Mouse (Mus musculus): Measurements from ENCODE around the gene Morn1.

Morn1 gene

GRCm38 (mm10) chr4:155086108-155087024 is at the start of gene Morn1, which contains the start of gene Rer1:
Gene Morn1 (plus strand): TSS chr4:155086577.
Gene Rer1 (minus strand): TSS chr4:155086382.
- in situ Hi-C loops (cut with MseI, MboI): no loop called here

DNA sequence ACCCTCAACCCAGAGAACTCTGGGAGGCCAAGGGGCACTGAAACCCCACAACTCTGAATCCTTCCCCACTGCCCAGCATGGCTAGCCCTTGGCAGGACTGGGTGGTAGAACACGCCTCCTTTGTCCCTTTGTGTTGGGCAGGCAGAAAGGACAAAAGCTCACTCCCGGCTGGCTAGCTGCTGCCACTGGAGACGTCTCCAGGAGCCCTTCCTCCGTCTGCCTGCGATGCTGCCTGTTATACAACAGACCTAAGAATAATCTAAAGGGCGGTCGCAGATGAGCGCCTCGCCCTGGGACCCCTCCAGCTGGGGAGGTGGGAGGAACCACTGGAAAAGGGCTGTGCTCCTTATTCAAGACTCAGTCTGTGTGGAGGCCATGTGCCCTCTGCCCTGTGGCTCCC is 46.2 kb upstream of the Morn1 start:
- in situ Hi-C loops (cut with MseI, MboI): no loop called here

DNA sequence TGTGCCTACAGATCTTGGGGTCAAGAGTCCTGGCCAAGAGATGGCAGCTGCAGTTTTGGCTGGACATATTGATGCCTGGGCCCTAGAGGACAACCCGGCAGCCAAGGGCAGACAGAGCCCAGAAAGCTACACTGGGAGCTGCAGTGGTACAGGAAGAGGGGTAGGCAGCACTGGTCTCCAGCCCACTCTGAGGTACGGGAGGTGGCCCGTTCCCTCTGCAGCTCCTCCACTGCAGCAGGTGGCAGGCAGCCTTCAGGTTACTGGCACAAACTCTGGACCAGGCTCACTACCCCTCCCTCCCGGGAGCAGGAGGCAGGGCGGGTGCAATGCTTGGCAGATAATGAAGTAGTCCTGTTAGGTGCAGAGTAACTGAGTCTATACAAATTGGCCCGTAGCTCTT is 45.7 kb upstream of the Morn1 start:
- in situ Hi-C loops (cut with MseI, MboI): no loop called here

- in situ Hi-C loops (cut with MseI, MboI): no loop called here
These were observed 43.6 kb upstream of the Morn1 start for GRCm38 (mm10) chr4:155042606-155043288.

DNA sequence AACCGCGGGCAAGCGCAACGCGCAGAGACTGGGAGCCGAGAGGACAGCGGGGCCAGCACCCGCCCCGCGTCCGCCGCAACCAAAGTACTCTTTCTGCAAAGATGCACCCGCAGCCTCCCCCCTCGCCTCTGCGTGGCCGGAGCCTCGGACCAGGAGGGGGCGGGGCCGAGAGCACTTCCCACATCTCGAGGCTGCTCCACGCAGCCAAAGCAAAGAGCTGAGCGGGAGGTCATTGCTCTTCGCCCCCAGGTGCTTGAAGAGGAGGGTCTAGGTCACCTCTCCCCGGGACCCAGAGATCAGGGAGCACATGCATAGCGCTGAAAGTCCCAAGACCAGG is 43.1 kb upstream of the Morn1 start:
- in situ Hi-C loops (cut with MseI, MboI): no loop called here

- in situ Hi-C loops (cut with MseI, MboI): no loop called here
These were observed 39.7 kb upstream of the Morn1 start for GRCm38 (mm10) chr4:155046636-155047035.

GRCm38 (mm10) chr4:155050116-155050515 is 36.3 kb upstream of the Morn1 start:
- in situ Hi-C loops (cut with MseI, MboI): no loop called here

- in situ Hi-C loops (cut with MseI, MboI): no loop called here
These were observed 29.7 kb upstream of the Morn1 start, which contains the start of gene Plch2 for GRCm38 (mm10) chr4:155056724-155057123. Gene Plch2 (minus strand): TSS chr4:155056784.

GRCm38 (mm10) chr4:155058325-155058724 is 28.1 kb upstream of the Morn1 start:
- in situ Hi-C loops (cut with MseI, MboI): no loop called here

DNA sequence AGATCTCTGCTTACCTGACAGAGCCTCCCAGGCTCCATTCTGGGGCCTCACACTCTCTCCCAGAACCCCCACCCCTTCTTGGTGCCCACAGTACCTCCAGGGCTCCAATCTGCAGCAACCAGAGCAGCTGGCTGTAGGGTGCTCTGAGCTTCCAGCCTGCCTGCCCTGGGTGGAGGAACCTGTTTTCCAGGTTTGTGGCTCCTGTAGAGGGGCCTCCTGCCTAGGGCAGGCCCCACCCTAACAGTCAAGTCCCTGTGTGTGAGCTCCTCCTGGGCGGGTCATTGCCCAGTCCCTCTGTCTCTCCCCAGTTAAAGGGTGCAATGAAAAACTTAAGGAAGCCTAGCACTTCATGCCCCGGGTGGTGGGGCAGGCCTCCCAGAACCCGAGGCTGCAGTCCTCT is 22.5 kb upstream of the Morn1 start:
- in situ Hi-C loops (cut with MseI, MboI): loop anchor here (5.0 kb wide), 2 partner anchors 87 to 187 kb away; no protein-coding TSS in a partner anchor

GRCm38 (mm10) chr4:155064474-155064873 is 21.9 kb upstream of the Morn1 start:
- in situ Hi-C loops (cut with MseI, MboI): loop anchor here (5.0 kb wide), 2 partner anchors 87 to 187 kb away; no protein-coding TSS in a partner anchor

DNA sequence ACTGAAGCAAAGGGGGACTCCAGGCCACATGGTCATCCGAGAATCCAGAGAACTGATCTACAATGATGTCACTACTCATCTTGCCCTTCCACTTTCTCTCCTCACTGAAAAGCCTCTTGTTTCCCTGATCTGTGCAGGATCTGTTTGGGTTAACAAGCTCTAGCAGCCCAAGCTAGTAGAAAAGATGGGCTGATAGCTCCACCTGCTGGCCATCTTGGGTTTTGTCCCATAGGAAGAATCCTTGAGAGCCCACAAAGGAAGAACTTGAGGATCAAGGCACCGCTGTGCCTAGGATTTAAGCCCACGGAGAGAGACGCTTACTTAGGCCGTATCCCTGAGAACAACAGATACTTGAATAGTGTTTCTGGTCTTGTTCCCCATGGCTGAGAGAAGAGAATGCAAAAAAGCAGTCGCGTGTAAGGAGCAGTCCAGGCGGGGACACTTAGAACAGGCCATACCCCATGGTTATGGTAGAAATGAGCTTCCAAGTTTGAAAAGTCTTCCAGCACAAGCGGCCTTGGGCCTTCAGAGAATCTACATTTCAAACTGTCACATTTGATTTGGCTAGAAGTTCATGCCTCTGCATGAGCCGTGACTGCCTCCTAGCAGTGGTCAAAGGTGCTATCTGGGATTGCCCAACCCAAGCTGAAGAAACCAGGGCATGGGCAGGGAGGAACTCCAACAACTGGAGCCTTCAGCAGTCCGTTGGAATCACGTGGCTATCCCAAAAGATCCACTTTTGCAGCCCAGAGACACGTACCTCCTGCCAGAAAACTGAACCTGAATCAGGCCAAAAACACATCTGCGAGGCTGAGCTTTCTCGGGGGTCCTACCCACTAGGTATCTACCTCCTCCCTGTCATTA is 20.2 kb upstream of the Morn1 start:
- in situ Hi-C loops (cut with MseI, MboI): loop anchor here in 1 of 2 experiments (5.0 kb wide), 1 partner anchor 99 kb away; no protein-coding TSS in a partner anchor

- in situ Hi-C loops (cut with MseI, MboI): loop anchor here in 1 of 2 experiments (5.0 kb wide), 1 partner anchor 100 kb away; no protein-coding TSS in a partner anchor
These were observed 19.4 kb upstream of the Morn1 start, which contains the start of gene Pex10 for GRCm38 (mm10) chr4:155066834-155067522. Gene Pex10 (plus strand): TSS chr4:155067016.

DNA sequence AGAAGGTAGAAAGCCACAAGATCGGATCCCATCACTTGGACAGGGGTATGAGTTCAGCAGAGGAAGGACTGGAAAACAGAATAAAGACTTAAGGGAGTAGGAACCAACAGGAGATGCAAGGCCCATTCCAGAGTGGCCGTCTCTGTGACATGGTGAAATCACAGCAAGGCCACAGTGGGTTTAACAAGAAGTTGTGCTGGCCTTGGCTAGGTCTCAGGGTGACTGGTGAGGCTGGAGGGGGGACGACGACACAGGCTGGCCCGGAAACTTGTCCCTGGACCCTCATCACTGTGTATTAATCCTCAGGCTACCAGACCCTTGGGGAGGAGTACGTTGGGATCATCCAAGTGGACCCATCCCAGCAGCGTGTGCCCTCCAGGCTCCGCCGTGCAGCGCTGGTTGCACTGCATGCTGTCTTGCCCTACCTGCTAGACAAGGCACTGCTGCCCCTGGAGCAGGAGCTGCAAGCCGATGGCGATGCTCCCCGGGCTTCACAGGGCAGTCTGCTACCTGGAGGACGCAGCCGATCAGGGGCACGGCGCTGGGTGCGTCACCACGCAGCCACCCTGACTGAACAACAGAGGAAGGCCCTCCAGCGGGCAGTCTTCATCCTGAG is 17.9 kb upstream of the Morn1 start:
- in situ Hi-C loops (cut with MseI, MboI): loop anchor here in 1 of 2 experiments (5.0 kb wide), 1 partner anchor 101 kb away; no protein-coding TSS in a partner anchor

DNA sequence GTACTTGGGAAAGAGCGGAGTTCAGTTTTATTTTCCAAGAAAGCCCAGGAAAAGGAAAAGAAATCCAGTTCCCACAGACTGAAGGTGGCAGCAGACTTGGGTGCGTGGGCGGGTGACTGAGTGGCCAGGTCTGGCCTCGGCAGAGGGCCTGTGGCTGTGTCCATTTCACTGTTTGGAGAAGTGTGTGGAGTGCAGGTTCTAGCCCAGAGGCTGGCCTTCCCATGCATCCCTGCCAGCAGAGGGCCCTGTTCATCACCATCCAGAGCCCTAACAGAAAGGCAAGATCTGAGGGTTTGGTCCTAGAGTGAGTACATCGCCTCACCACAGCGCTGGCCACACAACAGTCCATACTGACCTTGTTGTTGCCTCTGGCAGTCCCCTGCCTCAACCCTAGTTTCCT is 17.2 kb upstream of the Morn1 start:
- in situ Hi-C loops (cut with MseI, MboI): loop anchor here in 1 of 2 experiments (5.0 kb wide), 1 partner anchor 102 kb away; no protein-coding TSS in a partner anchor

DNA sequence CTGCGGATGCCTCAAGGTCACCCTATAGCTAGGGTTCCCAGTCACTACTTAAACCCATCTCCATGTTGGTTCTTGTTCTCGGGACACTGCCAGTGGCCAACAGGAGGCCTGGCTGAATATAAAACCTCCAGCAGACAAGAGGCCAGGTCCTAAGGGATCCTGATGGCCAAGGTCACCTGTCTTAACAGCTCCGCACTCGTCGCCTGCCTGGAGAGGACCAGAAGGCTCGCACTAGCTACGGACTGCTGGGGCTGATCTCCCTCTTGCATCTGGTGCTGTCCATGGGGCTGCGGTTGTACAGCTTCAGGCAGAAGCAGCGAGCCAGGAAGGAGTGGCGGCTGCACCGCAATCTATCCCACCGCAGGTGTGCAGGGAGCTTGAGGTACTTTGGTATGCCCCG is 16.2 kb upstream of the Morn1 start:
- in situ Hi-C loops (cut with MseI, MboI): no loop called here

DNA sequence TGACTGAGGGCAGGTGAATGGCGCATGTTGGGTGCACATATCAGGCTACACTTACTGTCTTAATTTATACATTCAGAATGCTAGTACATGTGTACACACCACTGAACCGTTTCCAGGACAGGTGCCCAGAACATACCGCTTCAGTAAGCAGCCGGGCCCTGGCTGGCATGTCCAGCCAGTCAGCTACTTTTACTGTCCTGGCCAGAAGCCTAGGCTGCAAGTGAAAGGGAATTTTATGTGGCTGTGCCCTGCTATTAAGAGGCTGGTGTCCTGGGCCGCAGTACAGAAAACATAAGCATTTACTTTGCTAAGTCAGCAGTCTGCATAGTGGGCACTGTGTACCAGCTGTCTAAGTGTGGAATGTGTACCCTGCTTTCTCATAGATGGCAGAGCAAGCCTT is 15.5 kb upstream of the Morn1 start:
- in situ Hi-C loops (cut with MseI, MboI): no loop called here

DNA sequence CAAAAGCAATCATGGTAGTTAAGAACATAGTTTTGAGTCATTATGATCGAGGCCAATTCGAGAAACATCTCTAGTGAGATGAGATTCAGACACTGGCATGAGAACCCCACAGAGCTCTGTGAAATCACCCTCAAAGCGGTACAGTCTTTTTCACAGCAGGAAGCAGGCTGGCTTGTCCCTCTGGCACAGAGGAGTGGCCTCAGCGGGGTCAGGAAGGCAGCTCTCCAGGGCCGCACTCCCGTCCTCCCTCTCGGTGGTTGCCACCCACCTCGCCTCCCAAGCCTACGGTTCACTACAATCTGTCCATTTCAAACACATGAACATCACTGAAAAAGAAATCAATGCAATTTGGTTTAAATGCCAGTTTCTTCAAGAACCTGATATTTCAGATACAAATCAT is 12.0 kb upstream of the Morn1 start:
- in situ Hi-C loops (cut with MseI, MboI): no loop called here

DNA sequence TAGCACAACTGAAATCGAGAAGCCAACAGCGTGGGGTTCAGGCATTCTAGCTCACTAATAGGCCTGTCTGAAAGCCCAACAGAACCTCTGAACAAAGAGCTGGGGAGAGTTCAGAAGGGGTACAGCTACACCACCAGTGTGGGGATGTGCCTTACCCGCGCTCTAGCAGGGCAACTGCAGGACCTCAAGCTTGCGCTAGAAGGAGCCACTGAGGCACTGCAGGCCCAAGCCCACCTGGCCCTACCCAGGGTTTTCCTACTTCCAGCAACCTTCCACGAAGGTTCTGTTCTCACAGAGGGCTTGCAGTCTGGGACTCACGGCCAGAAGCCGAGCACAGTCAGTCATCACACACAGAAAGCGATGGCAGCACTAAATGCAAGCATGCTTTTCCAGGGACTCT is 11.2 kb upstream of the Morn1 start:
- in situ Hi-C loops (cut with MseI, MboI): no loop called here

DNA sequence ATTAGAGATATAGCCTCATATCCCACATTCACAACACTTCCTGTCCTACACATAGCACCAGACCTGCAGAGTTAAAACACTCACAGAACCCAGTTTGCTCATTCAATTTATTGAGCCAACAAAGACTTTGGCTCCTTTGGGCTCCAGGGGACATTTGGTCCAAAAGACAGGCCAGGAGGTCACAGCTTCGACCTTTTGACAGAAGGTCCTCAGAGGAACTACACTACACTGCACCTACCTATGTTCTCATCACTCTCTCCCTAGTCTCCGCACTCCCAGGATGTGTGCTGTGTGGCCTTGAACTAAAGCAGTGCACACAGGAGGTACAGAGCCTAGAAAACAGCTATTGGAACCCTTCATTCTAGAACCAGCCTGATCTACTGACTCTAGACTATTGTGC is 10.6 kb upstream of the Morn1 start:
- in situ Hi-C loops (cut with MseI, MboI): no loop called here
